Mouse (Mus musculus) liver, embryonic 13.5 days (tissue): Measurements from ENCODE around the gene Gars. TPM values are rescaled to one million over a fixed set of nuclear protein-coding genes. Genes with fewer than 3 reads are reported as not detected.

Experiments used
- ATAC-seq: fragments of 200-750 bp; cut with Nextera tagmentation; 2 replicates; pipeline ENCODE4 v1.8.0; 2017; ENCODE audit warnings: low read depth, mild to moderate bottlenecking, moderate number of reproducible peaks, moderate library complexity
- DNase-seq: peaks from one replicate; pipeline ENCODE4 v3.0.0; 2022
- H3K27ac ChIP-seq: fragments of 300-500 bp; sonication (generic); 2 replicates; pipeline ENCODE4 v1.5.1; 2015; ENCODE audit warnings: moderate library complexity, mild to moderate bottlenecking, inconsistent platforms
- H3K27me3 ChIP-seq: fragments of 300-500 bp; sonication (generic); 2 replicates; pipeline ENCODE4 v1.6.1; 2015; ENCODE audit warnings: mild to moderate bottlenecking, inconsistent platforms
- H3K36me3 ChIP-seq: fragments of 300-500 bp; sonication (generic); 2 replicates; pipeline ENCODE4 v1.6.1; 2015; ENCODE audit warnings: mild to moderate bottlenecking, inconsistent platforms
- H3K4me1 ChIP-seq: fragments of 300-500 bp; sonication (generic); replicated peaks from 2 replicates; pipeline ENCODE4 v1.6.1; 2015; ENCODE audit warnings: inconsistent platforms
- H3K4me2 ChIP-seq: fragments of 300-500 bp; sonication (generic); 2 replicates; pipeline ENCODE4 v1.6.1; 2015; ENCODE audit warnings: inconsistent platforms, mild to moderate bottlenecking, moderate library complexity
- H3K4me3 ChIP-seq: fragments of 300-500 bp; sonication (generic); replicated peaks from 2 replicates; pipeline ENCODE4 v1.5.1; 2015; ENCODE audit warnings: mild to moderate bottlenecking, inconsistent platforms
- H3K9ac ChIP-seq: fragments of 300-500 bp; sonication (generic); 2 replicates; pipeline ENCODE4 v1.6.1; 2015; ENCODE audit warnings: mild to moderate bottlenecking, inconsistent platforms
- H3K9me3 ChIP-seq: fragments of 300-500 bp; sonication (generic); replicated peaks from 2 replicates; pipeline ENCODE4 v1.6.1; 2016; ENCODE audit warnings: inconsistent platforms
- WGBS: fragments of 180-500 bp; shearing (Covaris S2); methylation state at CpG from one replicate; pipeline ENCODE4 v1.1.7; 2015; ENCODE audit not compliant: insufficient replicate concordance; 5-methylcytosine and 5-hydroxymethylcytosine counted together
- polyA plus RNA-seq: library from polyadenylated mRNA; unstranded; fragments of >200 nt; fragmentation: Nextera tagmentation; extraction: Ambion mirVana; gene quantifications from 2 replicates; pipeline ENCODE4 v1.2.1, GENCODE M21; 2015

Gars gene
- polyA plus RNA-seq, 1 experiment from 2014 or later: 140 TPM

GRCm38 (mm10) chr6:55038671-55039445 is 1.1 kb downstream of the Gars start:
- WGBS: 3% methylated on average over 12 of the region's 12 CpGs
- peak; percentile 67 for ATAC-seq
- DNase-seq: peak; percentile 38

GRCm38 (mm10) chr6:55039446-55039783 is 1.6 kb downstream of the Gars start:
- Histone ChIP-seq H3K9me3 (no peaks in the 10 kb centered on the region), H3K27ac (peak overlapping the region; percentile 96; the same call in 1 of the 2 replicates), H3K36me3 (peaks cover 9% of the 10 kb centered on the region), H3K4me2 (peak overlapping the region; percentile 77), H3K4me1 (peaks cover 37% of the 10 kb centered on the region), H3K27me3 (no peaks in the 10 kb centered on the region), H3K4me3 (peak overlapping the region; percentile 99), H3K9ac (peak overlapping the region; percentile 98)
- WGBS: 64% methylated on average over 6 of the region's 6 CpGs
- no peak for DNase-seq
- no peak for ATAC-seq

More at GRCm38 (mm10) chr6:55038671-55039445, 1.1 kb downstream of the Gars start:
- no peaks in the 10 kb centered on the region for H3K9me3 ChIP-seq
- peaks cover 34% of the 10 kb centered on the region for H3K4me1 ChIP-seq
- H3K27me3 ChIP-seq: no peaks in the 10 kb centered on the region
- H3K27ac ChIP-seq: peak overlapping the region; percentile 96
- peak overlapping the region; percentile 77 for H3K4me2 ChIP-seq
- H3K36me3 ChIP-seq: peaks cover 9% of the 10 kb centered on the region
- H3K9ac ChIP-seq: peak overlapping the region; percentile 98
- H3K4me3 ChIP-seq: peak overlapping the region; percentile 99

DNA sequence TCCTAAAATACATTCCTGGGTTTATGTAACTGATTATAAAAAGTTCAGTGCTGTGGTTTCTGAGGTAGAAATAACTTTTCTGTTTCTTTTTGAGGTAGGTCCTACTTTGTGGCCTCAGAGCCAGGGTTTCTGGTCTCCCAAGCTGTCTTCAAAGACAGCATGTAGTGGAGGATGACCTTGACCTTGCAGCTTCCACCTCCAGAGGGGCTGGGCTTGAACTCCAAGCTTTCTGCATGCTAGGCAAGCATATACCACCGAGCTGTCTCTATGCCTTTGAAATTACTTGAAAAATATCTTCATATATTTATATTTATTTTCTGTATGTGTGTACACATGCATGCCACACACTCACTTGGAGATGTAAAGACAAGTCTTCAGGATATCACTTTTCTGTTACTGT is 2.2 kb downstream of the Gars start:
- ATAC-seq: no peak
- no peaks in the 10 kb centered on the region for H3K9me3 ChIP-seq
- H3K36me3 ChIP-seq: peaks cover 9% of the 10 kb centered on the region
- 72% methylated on average over 1 of the region's 1 CpGs for WGBS
- peaks cover 40% of the 10 kb centered on the region for H3K4me1 ChIP-seq
- H3K4me2 ChIP-seq: peak overlapping the region; percentile 77
- H3K27ac ChIP-seq: no peak overlapping the region
- H3K9ac ChIP-seq: peak overlapping the region; percentile 7; the same call in 1 of the 2 replicates
- H3K4me3 ChIP-seq: peak overlapping the region; percentile 99
- DNase-seq: no peak
- no peaks in the 10 kb centered on the region for H3K27me3 ChIP-seq

GRCm38 (mm10) chr6:55043206-55043605 is 5.4 kb downstream of the Gars start:
- H3K4me2 ChIP-seq: no peak overlapping the region
- no peak for ATAC-seq
- H3K9ac ChIP-seq: no peak overlapping the region
- no peak for DNase-seq
- H3K27me3 ChIP-seq: no peaks in the 10 kb centered on the region
- H3K36me3 ChIP-seq: peaks cover 27% of the 10 kb centered on the region
- 84% methylated on average over 8 of the region's 8 CpGs for WGBS
- no peak overlapping the region for H3K4me3 ChIP-seq
- H3K27ac ChIP-seq: no peak overlapping the region
- H3K4me1 ChIP-seq: peaks cover 35% of the 10 kb centered on the region
- H3K9me3 ChIP-seq: no peaks in the 10 kb centered on the region

GRCm38 (mm10) chr6:55044542-55044941 is 6.7 kb downstream of the Gars start:
- peaks cover 39% of the 10 kb centered on the region for H3K36me3 ChIP-seq
- WGBS: 81% methylated on average over 5 of the region's 5 CpGs
- no peak for ATAC-seq

DNA sequence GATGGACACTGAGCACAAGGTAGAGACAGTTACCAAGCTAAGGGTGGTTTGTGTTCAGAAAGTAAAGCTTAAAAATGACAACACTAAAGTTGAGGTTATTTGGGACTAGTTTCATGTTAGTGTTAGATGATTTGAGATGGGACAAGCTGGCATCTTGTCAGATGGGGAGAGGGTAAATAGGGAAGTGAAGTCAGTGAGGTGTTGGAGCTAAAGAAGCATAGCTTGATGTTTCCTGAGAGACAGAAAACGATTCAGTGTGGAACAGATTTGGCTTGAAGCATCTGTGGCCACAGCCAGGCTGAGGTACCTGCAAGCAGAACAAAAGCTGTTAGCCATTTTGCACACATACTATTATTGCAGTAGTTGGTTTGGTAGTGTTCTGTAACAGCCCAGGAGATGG is 7.5 kb downstream of the Gars start:
- H3K27me3 ChIP-seq: no peaks in the 10 kb centered on the region
- H3K4me3 ChIP-seq: no peak overlapping the region
- no peak overlapping the region for H3K4me2 ChIP-seq
- 30% methylated on average over 1 of the region's 1 CpGs for WGBS
- peaks cover 24% of the 10 kb centered on the region for H3K4me1 ChIP-seq
- no peak for ATAC-seq
- H3K9ac ChIP-seq: no peak overlapping the region
- no peak for DNase-seq
- no peaks in the 10 kb centered on the region for H3K9me3 ChIP-seq
- H3K27ac ChIP-seq: no peak overlapping the region
- H3K36me3 ChIP-seq: peaks cover 47% of the 10 kb centered on the region

More at GRCm38 (mm10) chr6:55044542-55044941, 6.7 kb downstream of the Gars start:
- Histone ChIP-seq H3K27ac (no peak overlapping the region), H3K9ac (no peak overlapping the region), H3K27me3 (no peaks in the 10 kb centered on the region), H3K4me2 (no peak overlapping the region), H3K9me3 (no peaks in the 10 kb centered on the region), H3K4me1 (peaks cover 28% of the 10 kb centered on the region), H3K4me3 (no peak overlapping the region)
- no peak for DNase-seq

DNA sequence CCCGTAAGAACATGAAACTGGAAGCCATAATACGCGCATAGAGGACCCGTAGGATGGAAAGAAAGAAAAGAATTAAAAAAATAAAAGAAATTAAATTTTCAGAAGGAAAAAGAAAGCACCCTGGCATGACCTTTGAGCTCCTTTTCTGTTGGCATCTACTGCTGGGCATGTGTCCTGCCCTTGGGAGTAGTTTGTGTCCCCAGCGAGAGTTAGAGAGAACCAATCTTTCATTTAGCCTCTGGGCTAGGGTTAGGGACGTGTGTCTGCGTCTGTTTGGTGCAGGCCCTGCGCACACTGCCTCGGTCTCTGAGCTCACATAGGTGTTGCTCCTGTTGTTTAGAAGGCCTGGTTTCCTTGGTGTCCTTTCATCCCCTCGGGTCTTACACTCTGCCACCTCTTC is 11.4 kb downstream of the Gars start:
- Histone ChIP-seq H3K27ac (no peak overlapping the region), H3K4me2 (no peak overlapping the region), H3K9ac (no peak overlapping the region), H3K4me1 (peaks cover 11% of the 10 kb centered on the region; the same call in 1 of the 2 replicates), H3K4me3 (no peak overlapping the region), H3K36me3 (peaks cover 77% of the 10 kb centered on the region), H3K9me3 (no peaks in the 10 kb centered on the region), H3K27me3 (no peaks in the 10 kb centered on the region)
- 92% methylated on average over 10 of the region's 10 CpGs for WGBS
- ATAC-seq (no peak), DNase-seq (no peak)

GRCm38 (mm10) chr6:55054491-55054890 is 16.7 kb downstream of the Gars start:
- H3K27me3 ChIP-seq: no peaks in the 10 kb centered on the region
- no peak overlapping the region for H3K4me2 ChIP-seq
- WGBS: 93% methylated on average over 4 of the region's 4 CpGs
- H3K9ac ChIP-seq: no peak overlapping the region
- ATAC-seq: no peak
- peaks cover 95% of the 10 kb centered on the region for H3K36me3 ChIP-seq
- no peak overlapping the region for H3K27ac ChIP-seq
- 0 out of 2 replicates have a peak, but pooled peaks cover 5% of the 10 kb centered on the region for H3K4me1 ChIP-seq
- H3K9me3 ChIP-seq: no peaks in the 10 kb centered on the region
- H3K4me3 ChIP-seq: no peak overlapping the region
- DNase-seq: no peak

DNA sequence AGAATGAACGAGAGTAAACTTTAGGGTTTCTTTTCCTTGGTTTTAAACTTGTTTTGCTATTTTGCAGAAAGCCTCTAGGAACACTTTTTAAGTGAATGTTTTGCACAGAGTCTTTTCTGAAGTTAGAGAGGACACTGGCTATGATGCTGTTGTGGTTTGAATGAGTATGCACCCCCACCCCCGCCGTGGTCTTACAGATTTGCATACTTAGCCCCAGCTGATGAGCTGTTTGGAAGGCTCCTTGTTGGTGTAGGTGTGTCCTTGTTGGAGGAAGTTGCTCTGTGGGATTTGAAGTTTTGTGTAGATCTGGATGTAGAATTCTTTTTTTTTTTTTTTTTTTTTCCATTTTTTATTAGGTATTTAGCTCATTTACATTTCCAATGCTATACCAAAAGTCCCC is 19.6 kb downstream of the Gars start:
- Histone ChIP-seq H3K36me3 (peaks cover 90% of the 10 kb centered on the region), H3K9me3 (no peaks in the 10 kb centered on the region), H3K9ac (no peak overlapping the region), H3K4me2 (no peak overlapping the region), H3K27ac (no peak overlapping the region), H3K4me1 (no peaks in the 10 kb centered on the region), H3K4me3 (no peak overlapping the region), H3K27me3 (no peaks in the 10 kb centered on the region)
- DNase-seq (no peak), ATAC-seq (no peak)
- 77% methylated on average over 3 of the region's 3 CpGs for WGBS

- peaks cover 14% of the 10 kb centered on the region for H3K4me1 ChIP-seq
- H3K27ac ChIP-seq: no peak overlapping the region
- DNase-seq: no peak
- no peaks in the 10 kb centered on the region for H3K9me3 ChIP-seq
- peaks cover 90% of the 10 kb centered on the region for H3K36me3 ChIP-seq
- H3K9ac ChIP-seq: no peak overlapping the region
- no peaks in the 10 kb centered on the region for H3K27me3 ChIP-seq
- ATAC-seq: no peak
- H3K4me3 ChIP-seq: no peak overlapping the region
- H3K4me2 ChIP-seq: no peak overlapping the region
- WGBS: 86% methylated on average over 7 of the region's 7 CpGs
Measured at GRCm38 (mm10) chr6:55060241-55060825, 22.5 kb downstream of the Gars start.

DNA sequence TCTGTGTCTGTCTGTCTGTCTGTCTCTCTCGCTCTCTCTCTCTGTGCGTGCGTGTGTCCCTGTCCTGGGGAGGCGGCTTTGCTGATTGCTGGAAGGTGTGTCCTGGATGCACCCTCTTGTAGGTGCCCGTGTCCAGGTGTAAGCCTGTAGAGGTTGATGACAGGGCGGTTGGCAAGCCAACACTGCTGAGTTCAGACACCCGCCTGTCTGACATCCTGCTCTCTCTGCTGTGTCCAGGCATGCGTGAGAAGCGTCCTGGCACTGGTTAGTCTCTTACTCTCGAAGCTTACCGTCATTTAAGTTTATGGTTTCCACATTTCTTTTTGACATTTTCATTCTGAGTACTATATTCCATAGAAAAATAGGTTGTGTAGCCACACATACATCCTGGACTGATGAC is 23.5 kb downstream of the Gars start:
- no peak overlapping the region for H3K4me3 ChIP-seq
- no peak for DNase-seq
- peaks cover 90% of the 10 kb centered on the region for H3K36me3 ChIP-seq
- WGBS: 87% methylated on average over 11 of the region's 11 CpGs
- no peaks in the 10 kb centered on the region for H3K27me3 ChIP-seq
- H3K27ac ChIP-seq: no peak overlapping the region
- no peaks in the 10 kb centered on the region for H3K9me3 ChIP-seq
- no peak overlapping the region for H3K9ac ChIP-seq
- H3K4me1 ChIP-seq: peaks cover 14% of the 10 kb centered on the region
- H3K4me2 ChIP-seq: no peak overlapping the region
- no peak for ATAC-seq

DNA sequence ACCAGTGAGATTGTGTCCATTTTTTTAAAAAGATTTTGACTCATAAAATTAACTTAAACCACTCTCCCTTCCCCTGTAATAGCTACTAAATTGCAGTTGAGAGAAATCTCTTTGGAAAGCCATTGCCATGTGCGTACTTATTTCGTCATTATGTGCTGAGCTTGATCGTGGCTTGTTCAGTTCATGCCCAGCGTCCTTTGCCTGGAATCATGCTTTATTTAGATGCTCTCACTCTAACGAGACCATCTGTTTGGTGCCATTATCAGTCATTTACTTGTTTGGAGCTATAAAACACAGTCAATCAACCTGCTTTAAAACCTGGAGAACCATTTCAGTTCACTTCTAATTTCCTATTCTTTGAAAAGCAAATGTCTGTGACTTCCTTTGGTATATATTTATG is 24.4 kb downstream of the Gars start:
- H3K9me3 ChIP-seq: no peaks in the 10 kb centered on the region
- H3K4me1 ChIP-seq: peaks cover 14% of the 10 kb centered on the region
- no peak overlapping the region for H3K4me3 ChIP-seq
- WGBS: 78% methylated on average over 5 of the region's 5 CpGs
- H3K36me3 ChIP-seq: peaks cover 92% of the 10 kb centered on the region
- H3K27me3 ChIP-seq: no peaks in the 10 kb centered on the region
- H3K9ac ChIP-seq: no peak overlapping the region
- no peak for ATAC-seq
- no peak overlapping the region for H3K27ac ChIP-seq
- H3K4me2 ChIP-seq: no peak overlapping the region
- no peak for DNase-seq
